Mouse (Mus musculus): Measurements from ENCODE around the gene Ctla4.

GRCm38 (mm10) chr1:60940023-60940422 is 53.2 kb downstream of the Ctla4 start:
- TF ChIP-seq CTCF (IDR thresholded peaks at IDR 0.05; ENCODE audit: borderline replicate concordance, control insufficient read depth, extremely low read depth, insufficient read depth, low read length, poor library complexity) (no peak), POLR2A (IDR thresholded peaks at IDR 0.05; ENCODE audit: control insufficient read depth, extremely low read depth, insufficient read depth, low read length, poor library complexity) (no peak)

Measured in thymus, adult 2 months (tissue).